Mouse (Mus musculus) skeletal muscle tissue, adult 2 months (tissue): ENCODE measurements at regions not wholly inside any gene's neighbourhood (a gene's known extent, or its start where the extent isn't known, plus 50 kb on each side); places are given as distances from the start of the nearest gene placed in this dataset.
"Not testable (repeated sequence)": the region's sequence is repeated elsewhere in the genome, so short reads cannot be mapped to it uniquely, and the experiment has no call there.

Experiments
- DNase-seq: peaks from one replicate; pipeline ENCODE4 v3.0.0-alpha.2; 2012; ENCODE audit warnings: low read depth, low spot score

GRCm38 (mm10) chr4:55279351-55279750 lies 70.5 kb upstream of the Rad23b start:
- DNase-seq = not testable (repeated sequence)

DNA sequence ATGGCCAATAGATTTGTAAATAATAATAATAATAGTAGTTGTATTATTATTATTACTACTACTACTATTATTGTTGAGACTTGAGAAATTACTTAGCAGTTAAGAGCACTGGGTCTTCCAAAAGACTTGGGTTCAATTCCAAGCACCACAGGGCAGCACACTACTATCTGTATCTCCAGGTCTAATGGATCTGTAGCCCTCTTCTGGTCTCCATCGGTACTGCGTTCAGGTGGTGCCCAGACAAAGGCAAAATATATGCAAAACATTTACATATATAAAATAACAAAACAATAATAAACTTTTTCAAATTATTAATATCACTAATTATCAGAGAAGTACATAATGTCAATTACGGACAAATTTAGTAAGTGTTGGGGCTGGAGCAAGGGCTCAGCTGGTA lies 69.1 kb upstream of the Rad23b start:
- no peak for DNase-seq

DNA sequence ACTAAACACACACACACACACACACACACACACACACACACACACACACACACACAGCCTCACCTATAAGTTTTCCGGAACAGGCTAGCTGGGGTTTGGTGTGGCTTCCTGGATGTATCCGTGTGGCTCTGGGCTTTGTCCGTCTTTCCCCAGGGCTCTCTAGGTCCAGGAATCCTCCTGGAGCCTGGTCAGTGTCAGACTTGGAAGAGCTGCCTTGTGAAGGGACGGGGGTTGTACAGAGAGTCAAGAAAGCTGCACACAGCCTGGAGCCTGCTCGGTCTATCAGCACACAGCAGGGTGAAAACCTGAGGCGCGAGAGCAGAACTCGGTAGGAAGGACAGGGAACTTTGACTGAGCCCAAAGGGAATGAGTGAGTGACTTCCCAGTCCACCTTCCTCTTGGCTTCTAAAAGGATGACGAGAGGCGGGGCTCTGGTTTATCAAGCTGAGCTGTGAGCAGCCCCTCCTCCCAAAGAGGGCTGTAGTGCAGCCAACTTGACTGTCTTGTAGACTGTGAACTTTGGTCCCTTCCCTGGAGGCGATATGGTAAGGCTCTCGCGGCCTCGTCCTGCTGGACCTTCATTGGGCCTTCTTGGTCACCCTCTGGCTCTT lies 68.3 kb upstream of the Rad23b start:
- DNase-seq = no peak

GRCm38 (mm10) chr4:55282474-55282873 lies 67.4 kb upstream of the Rad23b start:
- no peak for DNase-seq

DNA sequence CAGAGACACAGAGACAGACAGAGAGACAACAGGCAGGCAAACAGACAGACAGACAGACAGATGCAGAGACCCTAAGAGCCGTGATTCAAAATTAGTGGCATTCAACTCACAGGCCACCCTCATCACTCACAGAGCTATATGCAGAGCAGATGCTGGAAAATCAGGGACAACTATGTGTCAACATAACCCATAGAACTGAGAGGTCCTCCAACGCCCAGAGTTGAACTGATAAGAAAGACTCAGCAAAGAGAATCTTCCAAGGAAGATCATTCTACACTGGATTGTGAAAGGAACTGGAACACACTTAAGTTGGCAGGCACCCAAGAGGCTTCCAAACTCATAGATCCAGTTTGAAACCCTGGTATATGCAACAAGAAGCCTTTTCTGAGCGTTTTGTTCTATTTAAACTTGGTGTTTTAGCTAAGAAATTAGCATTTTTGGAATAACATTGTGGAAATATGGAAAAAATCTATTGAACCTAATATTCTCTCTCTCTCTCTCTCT lies 65.1 kb upstream of the Rad23b start:
- no peak for DNase-seq

DNA sequence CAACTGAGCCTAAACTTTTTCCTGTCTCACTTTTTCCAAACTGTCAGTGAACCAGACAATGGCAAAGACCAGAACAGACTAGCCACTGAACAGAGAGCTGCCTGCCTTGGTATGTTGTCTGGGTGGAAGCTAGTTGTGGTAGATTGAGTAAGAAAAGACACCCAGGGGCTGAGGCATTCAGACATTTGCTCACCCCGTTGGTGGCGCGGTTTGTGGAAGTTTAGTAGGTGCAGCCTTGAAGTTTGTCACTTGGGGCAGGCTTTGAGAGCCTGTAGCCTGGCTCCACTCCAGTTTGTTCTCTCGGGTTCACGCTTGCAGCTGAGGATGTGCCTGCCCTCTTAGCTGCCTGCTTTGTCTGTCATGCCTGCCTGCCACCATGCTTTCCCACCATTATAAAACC lies 64.2 kb upstream of the Rad23b start:
- DNase-seq = no peak

- no peak for DNase-seq
Observed at GRCm38 (mm10) chr4:55288456-55288855, 61.4 kb upstream of the Rad23b start.

DNA sequence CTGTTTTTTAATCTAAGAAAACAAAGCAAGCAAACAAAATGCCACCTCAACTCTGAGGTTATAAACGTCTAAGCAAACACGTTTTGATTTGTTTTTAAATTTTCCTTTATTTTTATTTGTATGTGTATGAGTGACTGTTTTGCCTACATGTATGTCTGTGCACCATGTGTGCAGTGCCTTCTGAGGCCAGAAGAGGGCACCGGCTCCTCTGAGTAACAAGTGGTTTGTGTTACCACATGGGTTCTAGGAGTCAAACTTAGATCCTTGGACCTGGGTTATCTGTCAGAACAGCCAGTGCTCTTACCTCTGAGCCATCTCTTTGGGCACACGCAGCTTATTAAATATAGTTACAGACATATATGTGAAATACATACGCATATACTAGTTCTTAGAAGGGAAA lies 57.6 kb upstream of the Rad23b start:
- DNase-seq = no peak

GRCm38 (mm10) chr4:55292701-55293100 lies 57.1 kb upstream of the Rad23b start:
- DNase-seq = no peak

GRCm38 (mm10) chr4:55293347-55294079 lies 56.3 kb upstream of the Rad23b start:
- DNase-seq = no peak

- peak; percentile 13 for DNase-seq
Observed at GRCm38 (mm10) chr4:55294255-55294687, 55.6 kb upstream of the Rad23b start.

GRCm38 (mm10) chr4:55297841-55298240 lies 52.0 kb upstream of the Rad23b start:
- DNase-seq = no peak
